8 mouse cellular contexts compared by ENCODE assay signal in genomic region chr12:99337171-99337435, GRCm38 (mm10).
DNase-seq lines count a peak whose midpoint lies in the region; ATAC-seq and TF ChIP-seq lines count a peak whose summit lies in the region.
"Had no signal": no experiment of that assay in that cellular context is flagged by ENCODE, and none has a peak within 500 bp of the region (broad histone marks: within the 10 kb centered on the region; RNA-seq: fewer than 3 reads in every experiment).

No protein-coding gene starts in this region.

- H3K4me2 ChIP-seq in heart, embryonic 15.5 days: peak overlapping the region; percentile 32; the same call in 1 of the 2 replicates
- no peak overlapping the region for H3K4me2 ChIP-seq in lung, postnatal 0 days (replicated peaks; ENCODE audit: low read depth, low read length)
- no peak overlapping the region for H3K4me2 ChIP-seq in forebrain, embryonic 14.5 days (ENCODE audit: low read length)
- H3K4me2 ChIP-seq in neural tube, embryonic 15.5 days: no peak overlapping the region

- H3K9me3 ChIP-seq in heart, embryonic 15.5 days (replicated peaks): no peaks in the 10 kb centered on the region
- H3K9me3 ChIP-seq in lung, postnatal 0 days (ENCODE audit: low read length): no peaks in the 10 kb centered on the region
- no peaks in the 10 kb centered on the region for H3K9me3 ChIP-seq in forebrain, embryonic 14.5 days (replicated peaks; ENCODE audit: control insufficient read depth, low read length)
- H3K9me3 ChIP-seq in neural tube, embryonic 15.5 days (replicated peaks): no peaks in the 10 kb centered on the region

- H3K27me3 ChIP-seq in heart, embryonic 15.5 days: no peaks in the 10 kb centered on the region
- H3K27me3 ChIP-seq in lung, postnatal 0 days (replicated peaks; ENCODE audit: insufficient read depth, low read length): no peaks in the 10 kb centered on the region
- no peaks in the 10 kb centered on the region for H3K27me3 ChIP-seq in forebrain, embryonic 14.5 days (replicated peaks; ENCODE audit: control insufficient read depth, insufficient read depth, low read length)
- no peaks in the 10 kb centered on the region for H3K27me3 ChIP-seq in neural tube, embryonic 15.5 days (replicated peaks)

- TF ChIP-seq CTCF in lung, postnatal 0 days (IDR thresholded peaks at IDR 0.05): no peak

- H3K4me1 ChIP-seq in heart, embryonic 15.5 days (replicated peaks): peaks cover 50% of the 10 kb centered on the region
- H3K4me1 ChIP-seq in lung, postnatal 0 days (ENCODE audit: insufficient read depth, low read depth, low read length): peaks cover 30% of the 10 kb centered on the region
- peaks cover 73% of the 10 kb centered on the region for H3K4me1 ChIP-seq in forebrain, embryonic 14.5 days (ENCODE audit: control insufficient read depth, insufficient read depth, low read length)
- H3K4me1 ChIP-seq in neural tube, embryonic 15.5 days: peaks cover 86% of the 10 kb centered on the region

- H3K4me3 ChIP-seq in heart, embryonic 15.5 days: no peak overlapping the region
- H3K4me3 ChIP-seq in lung, postnatal 0 days (ENCODE audit: low read depth, low read length): no peak overlapping the region
- no peak overlapping the region for H3K4me3 ChIP-seq in forebrain, embryonic 14.5 days (ENCODE audit: low read depth, low read length)
- H3K4me3 ChIP-seq in neural tube, embryonic 15.5 days (replicated peaks): no peak overlapping the region

- H3K36me3 ChIP-seq in heart, embryonic 15.5 days: peaks cover 7% of the 10 kb centered on the region; the same call in 1 of the 2 replicates
- no peaks in the 10 kb centered on the region for H3K36me3 ChIP-seq in lung, postnatal 0 days (ENCODE audit: insufficient read depth, low read length)
- 0 out of 2 replicates have a peak, but pooled peaks cover 4% of the 10 kb centered on the region for H3K36me3 ChIP-seq in forebrain, embryonic 14.5 days (ENCODE audit: control insufficient read depth, insufficient read depth, low read length)
- no peaks in the 10 kb centered on the region for H3K36me3 ChIP-seq in neural tube, embryonic 15.5 days

- WGBS in heart, embryonic 15.5 days: 80% methylated on average over 3 of the region's 3 CpGs
- WGBS in lung, postnatal 0 days: 78% methylated on average over 3 of the region's 3 CpGs
- 95% methylated on average over 3 of the region's 3 CpGs for WGBS in forebrain, embryonic 14.5 days
- WGBS in neural tube, embryonic 15.5 days: 83% methylated on average over 3 of the region's 3 CpGs

- peak overlapping the region; percentile 71 for H3K27ac ChIP-seq in heart, embryonic 15.5 days
- H3K27ac ChIP-seq in lung, postnatal 0 days (ENCODE audit: low read length): peak overlapping the region; percentile 62; the same call in 1 of the 2 replicates
- 0 out of 2 replicates have a peak overlapping the region, but pooled peaks have one; percentile 63 for H3K27ac ChIP-seq in forebrain, embryonic 14.5 days (ENCODE audit: low read depth, low read length)
- peak overlapping the region; percentile 52; the same call in 1 of the 2 replicates for H3K27ac ChIP-seq in neural tube, embryonic 15.5 days (replicated peaks)

- H3K9ac ChIP-seq in heart, embryonic 15.5 days: no peak overlapping the region
- H3K9ac ChIP-seq in lung, postnatal 0 days (replicated peaks; ENCODE audit: low read depth): no peak overlapping the region
- H3K9ac ChIP-seq in forebrain, embryonic 14.5 days (ENCODE audit: low read length): no peak overlapping the region
- no peak overlapping the region for H3K9ac ChIP-seq in neural tube, embryonic 15.5 days (replicated peaks)

- TF ChIP-seq EP300 in lung, postnatal 0 days (IDR thresholded peaks at IDR 0.05): no peak

- no peak for ATAC-seq in heart, embryonic 15.5 days (replicated peaks; ENCODE audit: insufficient number of reproducible peaks, insufficient read depth, low FRiP score, low read depth)
- ATAC-seq in lung, postnatal 0 days: no peak
- no peak for ATAC-seq in forebrain, embryonic 14.5 days
- no peak for ATAC-seq in neural tube, embryonic 15.5 days (ENCODE audit: low FRiP score)

- DNase-seq in heart, adult 11 months: no peak
- no peak for DNase-seq in lung, postnatal 0 days (ENCODE audit: low spot score)
- DNase-seq in lung, postnatal 25 days (ENCODE audit: low spot score): no peak
- DNase-seq in forebrain, embryonic 14.5 days (ENCODE audit: low spot score): no peak
- DNase-seq in retina, postnatal 1 day: no peak
- DNase-seq: spleen, adult 18-20 months had no signal
